Mouse (Mus musculus): ENCODE measurements at regions not wholly inside any gene's neighbourhood (a gene's known extent, or its start where the extent isn't known, plus 50 kb on each side); places are given as distances from the start of the nearest gene placed in this dataset.

GRCm38 (mm10) chr4:153298277-153298676 lies 184.3 kb downstream of the Ajap1 start:
- no peak for ATAC-seq
- Histone ChIP-seq H3K36me3 (ENCODE audit: control insufficient read depth, insufficient read depth, low read length) (no peaks in the 10 kb centered on the region), H3K9ac (ENCODE audit: low read depth, low read length) (no peak overlapping the region)

GRCm38 (mm10) chr4:153294828-153295227 lies 187.8 kb downstream of the Ajap1 start:
- Histone ChIP-seq H3K27ac (ENCODE audit: low read depth, low read length) (no peak overlapping the region), H3K27me3 (replicated peaks; ENCODE audit: control insufficient read depth, insufficient read depth, low read length) (no peaks in the 10 kb centered on the region), H3K9ac (ENCODE audit: low read depth, low read length) (no peak overlapping the region), H3K4me3 (ENCODE audit: low read length) (no peak overlapping the region), H3K4me1 (ENCODE audit: control insufficient read depth, insufficient read depth, low read depth, low read length) (peaks cover 15% of the 10 kb centered on the region), H3K9me3 (ENCODE audit: control insufficient read depth, low read length) (no peaks in the 10 kb centered on the region), H3K4me2 (ENCODE audit: low read length) (no peak overlapping the region), H3K36me3 (ENCODE audit: control insufficient read depth, insufficient read depth, low read length) (no peaks in the 10 kb centered on the region)
- 33% methylated on average over 6 of the region's 6 CpGs for WGBS
- ATAC-seq, result no peak; the same call in 1 of the 2 replicates

More at GRCm38 (mm10) chr4:153298277-153298676, 184.3 kb downstream of the Ajap1 start:
- peaks cover 5% of the 10 kb centered on the region for H3K4me1 ChIP-seq (ENCODE audit: control insufficient read depth, insufficient read depth, low read depth, low read length)
- H3K27ac ChIP-seq (ENCODE audit: low read depth, low read length), result no peak overlapping the region
- H3K27me3 ChIP-seq (replicated peaks; ENCODE audit: control insufficient read depth, insufficient read depth, low read length), result no peaks in the 10 kb centered on the region
- no peaks in the 10 kb centered on the region for H3K9me3 ChIP-seq (ENCODE audit: control insufficient read depth, low read length)
- no peak overlapping the region for H3K4me3 ChIP-seq (ENCODE audit: low read length)
- no peak overlapping the region for H3K4me2 ChIP-seq (ENCODE audit: low read length)
- WGBS, result 84% methylated on average over 5 of the region's 5 CpGs

- ATAC-seq, result no peak
- peaks cover 15% of the 10 kb centered on the region for H3K4me1 ChIP-seq (ENCODE audit: control insufficient read depth, insufficient read depth, low read depth, low read length)
- no peak overlapping the region for H3K4me3 ChIP-seq (ENCODE audit: low read length)
- H3K9ac ChIP-seq (ENCODE audit: low read depth, low read length), result peak overlapping the region; percentile 5; the same call in 1 of the 2 replicates
- WGBS, result 50% methylated on average over 3 of the region's 3 CpGs
- H3K36me3 ChIP-seq (ENCODE audit: control insufficient read depth, insufficient read depth, low read length), result no peaks in the 10 kb centered on the region
- H3K27ac ChIP-seq (ENCODE audit: low read depth, low read length), result no peak overlapping the region
- no peak overlapping the region for H3K4me2 ChIP-seq (ENCODE audit: low read length)
- H3K27me3 ChIP-seq (replicated peaks; ENCODE audit: control insufficient read depth, insufficient read depth, low read length), result no peaks in the 10 kb centered on the region
- no peaks in the 10 kb centered on the region for H3K9me3 ChIP-seq (ENCODE audit: control insufficient read depth, low read length)
These were observed 189.5 kb downstream of the Ajap1 start for GRCm38 (mm10) chr4:153293137-153293536.

- ATAC-seq, result no peak
- no peak overlapping the region for H3K9ac ChIP-seq (ENCODE audit: low read depth, low read length)
- no peak overlapping the region for H3K27ac ChIP-seq (ENCODE audit: low read depth, low read length)
- peaks cover 10% of the 10 kb centered on the region for H3K4me1 ChIP-seq (ENCODE audit: control insufficient read depth, insufficient read depth, low read depth, low read length)
- H3K9me3 ChIP-seq (ENCODE audit: control insufficient read depth, low read length), result peaks cover 5% of the 10 kb centered on the region
- no peak overlapping the region for H3K4me3 ChIP-seq (ENCODE audit: low read length)
- H3K27me3 ChIP-seq (replicated peaks; ENCODE audit: control insufficient read depth, insufficient read depth, low read length), result no peaks in the 10 kb centered on the region
- 54% methylated on average over 8 of the region's 8 CpGs for WGBS
- H3K4me2 ChIP-seq (ENCODE audit: low read length), result no peak overlapping the region
- no peaks in the 10 kb centered on the region for H3K36me3 ChIP-seq (ENCODE audit: control insufficient read depth, insufficient read depth, low read length)
These were observed 194.2 kb downstream of the Ajap1 start for GRCm38 (mm10) chr4:153288362-153288761.

GRCm38 (mm10) chr4:153284209-153284608 lies 198.4 kb downstream of the Ajap1 start:
- H3K27me3 ChIP-seq (replicated peaks; ENCODE audit: control insufficient read depth, insufficient read depth, low read length), result no peaks in the 10 kb centered on the region
- no peak for ATAC-seq

GRCm38 (mm10) chr4:153276571-153276970 lies 206.0 kb downstream of the Ajap1 start:
- no peak for ATAC-seq
- Histone ChIP-seq H3K9ac (ENCODE audit: low read depth, low read length) (no peak overlapping the region), H3K4me2 (ENCODE audit: low read length) (no peak overlapping the region), H3K27me3 (replicated peaks; ENCODE audit: control insufficient read depth, insufficient read depth, low read length) (no peaks in the 10 kb centered on the region), H3K9me3 (ENCODE audit: control insufficient read depth, low read length) (no peaks in the 10 kb centered on the region), H3K27ac (ENCODE audit: low read depth, low read length) (no peak overlapping the region), H3K4me1 (ENCODE audit: control insufficient read depth, insufficient read depth, low read depth, low read length) (no peaks in the 10 kb centered on the region), H3K4me3 (ENCODE audit: low read length) (no peak overlapping the region), H3K36me3 (ENCODE audit: control insufficient read depth, insufficient read depth, low read length) (no peaks in the 10 kb centered on the region)
- WGBS, result 49% methylated on average over 5 of the region's 5 CpGs

More at GRCm38 (mm10) chr4:153284209-153284608, 198.4 kb downstream of the Ajap1 start:
- WGBS, result 80% methylated on average over 5 of the region's 5 CpGs
- Histone ChIP-seq H3K4me1 (ENCODE audit: control insufficient read depth, insufficient read depth, low read depth, low read length) (no peaks in the 10 kb centered on the region; the same call in 1 of the 2 replicates), H3K36me3 (ENCODE audit: control insufficient read depth, insufficient read depth, low read length) (no peaks in the 10 kb centered on the region), H3K27ac (ENCODE audit: low read depth, low read length) (no peak overlapping the region), H3K9ac (ENCODE audit: low read depth, low read length) (no peak overlapping the region), H3K4me2 (ENCODE audit: low read length) (no peak overlapping the region), H3K4me3 (ENCODE audit: low read length) (no peak overlapping the region), H3K9me3 (ENCODE audit: control insufficient read depth, low read length) (peaks cover 9% of the 10 kb centered on the region)

- Histone ChIP-seq H3K9me3 (ENCODE audit: control insufficient read depth, low read length) (no peaks in the 10 kb centered on the region), H3K4me2 (ENCODE audit: low read length) (no peak overlapping the region), H3K4me3 (ENCODE audit: low read length) (no peak overlapping the region), H3K4me1 (ENCODE audit: control insufficient read depth, insufficient read depth, low read depth, low read length) (no peaks in the 10 kb centered on the region; the same call in 1 of the 2 replicates), H3K36me3 (ENCODE audit: control insufficient read depth, insufficient read depth, low read length) (no peaks in the 10 kb centered on the region), H3K27ac (ENCODE audit: low read depth, low read length) (no peak overlapping the region), H3K9ac (ENCODE audit: low read depth, low read length) (no peak overlapping the region), H3K27me3 (replicated peaks; ENCODE audit: control insufficient read depth, insufficient read depth, low read length) (no peaks in the 10 kb centered on the region)
- WGBS, result 40% methylated on average over 5 of the region's 5 CpGs
- ATAC-seq, result no peak
These were observed 211.2 kb downstream of the Ajap1 start for GRCm38 (mm10) chr4:153271376-153271775.

- Histone ChIP-seq H3K4me3 (ENCODE audit: low read length) (no peak overlapping the region), H3K27me3 (replicated peaks; ENCODE audit: control insufficient read depth, insufficient read depth, low read length) (no peaks in the 10 kb centered on the region), H3K9ac (ENCODE audit: low read depth, low read length) (no peak overlapping the region), H3K27ac (ENCODE audit: low read depth, low read length) (no peak overlapping the region), H3K36me3 (ENCODE audit: control insufficient read depth, insufficient read depth, low read length) (no peaks in the 10 kb centered on the region), H3K4me1 (ENCODE audit: control insufficient read depth, insufficient read depth, low read depth, low read length) (peaks cover 4% of the 10 kb centered on the region; the same call in 1 of the 2 replicates), H3K9me3 (ENCODE audit: control insufficient read depth, low read length) (no peaks in the 10 kb centered on the region), H3K4me2 (ENCODE audit: low read length) (no peak overlapping the region)
- 57% methylated on average over 15 of the region's 15 CpGs for WGBS
- ATAC-seq, result no peak
These were observed 219.3 kb downstream of the Ajap1 start for GRCm38 (mm10) chr4:153263216-153263805.

- 57% methylated on average over 14 of the region's 14 CpGs for WGBS
- Histone ChIP-seq H3K4me1 (ENCODE audit: control insufficient read depth, insufficient read depth, low read depth, low read length) (peaks cover 4% of the 10 kb centered on the region; the same call in 1 of the 2 replicates), H3K36me3 (ENCODE audit: control insufficient read depth, insufficient read depth, low read length) (no peaks in the 10 kb centered on the region), H3K27me3 (replicated peaks; ENCODE audit: control insufficient read depth, insufficient read depth, low read length) (no peaks in the 10 kb centered on the region), H3K9ac (ENCODE audit: low read depth, low read length) (no peak overlapping the region), H3K4me3 (ENCODE audit: low read length) (no peak overlapping the region), H3K4me2 (ENCODE audit: low read length) (no peak overlapping the region), H3K9me3 (ENCODE audit: control insufficient read depth, low read length) (no peaks in the 10 kb centered on the region), H3K27ac (ENCODE audit: low read depth, low read length) (no peak overlapping the region)
- peak; percentile 30; the same call in 1 of the 2 replicates for ATAC-seq
These were observed 221.6 kb downstream of the Ajap1 start for GRCm38 (mm10) chr4:153260941-153261557.

All from hindbrain, embryonic 16.5 days (tissue).